Mouse (Mus musculus) cerebellum, adult 2 months (tissue): ENCODE data around the gene Fgd2. TPM values are rescaled to one million over a fixed set of nuclear protein-coding genes. Genes with fewer than 3 reads are reported as not detected.
"Not testable (repeated sequence)": the region's sequence is repeated elsewhere in the genome, so short reads cannot be mapped to it uniquely, and the experiment has no call there.

Experiments used
- DNase-seq, 2 experiments: peaks; one replicate each; pipeline ENCODE4 v3.0.0; 2021
- H3K27ac ChIP-seq: fragments of 200-500 bp; 2 replicates; pipeline ENCODE4 v1.5.1; 2012; ENCODE audit warnings: low read length, control low read depth, inconsistent platforms; ENCODE audit not compliant: insufficient read depth
- H3K27me3 ChIP-seq: fragments of 200-500 bp; 2 replicates; pipeline ENCODE4 v1.6.1; 2012; ENCODE audit warnings: inconsistent platforms, mild to moderate bottlenecking, low read length, moderate library complexity; ENCODE audit not compliant: control insufficient read depth, insufficient read depth
- H3K4me1 ChIP-seq: fragments of 200-500 bp; 2 replicates; pipeline ENCODE4 v1.6.1; 2011; ENCODE audit warnings: low read length; ENCODE audit not compliant: control insufficient read depth, insufficient read depth
- H3K4me3 ChIP-seq: fragments of 200-500 bp; replicated peaks from 2 replicates; pipeline ENCODE3; 2011; ENCODE audit warnings: mild to moderate bottlenecking, low read depth, low read length, control low read depth; ENCODE audit not compliant: insufficient read depth
- CTCF ChIP-seq: fragments of 200-500 bp; IDR thresholded peaks from 2 replicates; pipeline ENCODE4 v1.5.1; 2011; ENCODE audit warnings: low read depth, mild to moderate bottlenecking, control low read depth, low read length, moderate library complexity, borderline replicate concordance; ENCODE audit not compliant: insufficient read depth
- POLR2A ChIP-seq: fragments of 200-500 bp; IDR thresholded peaks from 2 replicates; pipeline ENCODE4 v1.6.1; 2011; ENCODE audit warnings: low read length, control low read depth, borderline replicate concordance; ENCODE audit not compliant: insufficient read depth
- WGBS: fragments of 180-500 bp; shearing (Covaris S2); methylation state at CpG from one replicate; pipeline ENCODE4 v1.1.7; 2018; 5-methylcytosine and 5-hydroxymethylcytosine counted together
- polyA plus RNA-seq: library from polyadenylated mRNA; depleted of rRNA; stranded (reverse); fragments of >200 nt; gene quantifications from 2 replicates; pipeline ENCODE4 v1.2.3, GENCODE M21; 2012

Fgd2 gene
- polyA plus RNA-seq, 1 experiment: 5.9 TPM

DNA sequence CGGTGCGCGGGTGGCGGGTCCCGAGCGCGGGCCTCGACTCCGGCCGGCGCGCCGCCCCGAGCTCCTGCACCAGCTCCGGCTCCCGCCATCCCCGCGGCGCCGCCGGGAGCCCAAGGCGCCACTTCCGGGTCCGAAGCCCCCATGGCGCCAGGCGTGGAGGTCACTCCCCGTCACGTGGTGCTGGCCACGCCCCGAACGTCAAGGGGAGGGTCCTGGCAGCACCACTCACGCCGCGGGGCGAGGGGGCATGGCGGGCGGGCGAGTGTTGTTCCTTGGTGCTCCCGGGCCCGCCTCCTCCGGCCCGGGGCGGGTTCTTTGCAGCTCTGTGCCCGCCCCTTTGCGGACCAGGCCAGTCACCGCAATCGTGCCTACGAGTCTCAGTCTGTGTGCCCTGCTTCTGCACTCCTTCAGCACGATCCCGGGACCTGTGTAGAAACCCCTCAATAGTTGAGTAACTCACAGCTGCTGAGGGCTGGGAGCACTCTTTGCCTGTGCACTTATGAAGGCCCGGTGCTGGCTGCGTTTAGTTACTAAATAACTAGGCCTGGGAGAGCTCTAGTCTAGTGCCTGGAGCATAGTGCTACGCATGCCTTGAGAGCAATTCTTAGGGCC is 13.0 kb upstream of the Fgd2 start, which contains the start of gene Mtch1:
Mtch1 (minus strand) TSS at position 290 of the 612 bp plus-strand sequence.
- under 1% methylated on average over 53 of the region's 53 CpGs for WGBS
- H3K4me3 ChIP-seq: peak within 1 kb of the TSS; percentile 91
- no peaks in the 10 kb centered on the region for H3K27me3 ChIP-seq
- peak; percentile 89; the same call in 1 of the 2 replicates for TF ChIP-seq POLR2A
- no peak for TF ChIP-seq CTCF
- DNase-seq: peak; percentile 97 to 98
- H3K4me1 ChIP-seq: peaks cover 7% of the 10 kb centered on the region
- peak within 1 kb of the TSS; percentile 53 for H3K27ac ChIP-seq

GRCm38 (mm10) chr17:29348996-29349395 is 11.7 kb upstream of the Fgd2 start:
- DNase-seq: peak in 1 of 2 experiments; percentile 64
- H3K4me1 ChIP-seq: peaks cover 7% of the 10 kb centered on the region
- 22% methylated on average over 2 of the region's 2 CpGs for WGBS
- no peak overlapping the region for H3K4me3 ChIP-seq
- no peak overlapping the region for H3K27ac ChIP-seq
- no peaks in the 10 kb centered on the region for H3K27me3 ChIP-seq
- TF ChIP-seq CTCF: no peak
- no peak for TF ChIP-seq POLR2A

DNA sequence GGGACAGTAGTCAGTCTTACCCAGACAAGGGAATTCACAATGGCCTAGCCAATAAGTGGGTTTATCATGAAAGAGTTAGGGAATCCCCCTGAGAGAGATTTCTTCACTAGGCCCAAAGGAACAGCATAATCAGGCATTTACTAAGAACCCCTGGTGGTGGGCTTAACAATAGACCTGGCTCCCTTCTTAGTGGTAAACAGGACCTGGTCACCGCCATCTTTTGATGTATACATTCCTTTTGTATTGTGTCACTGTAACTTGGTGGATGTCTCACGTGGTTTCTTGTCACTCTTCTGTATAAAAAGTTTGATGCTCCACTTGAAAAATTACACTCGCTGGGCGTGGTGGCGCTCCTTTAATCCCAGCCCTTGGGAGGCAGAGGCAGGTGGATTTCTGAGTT is 9.7 kb upstream of the Fgd2 start:
- not testable (repeated sequence) for H3K27ac ChIP-seq, H3K27me3 ChIP-seq, H3K4me3 ChIP-seq, H3K4me1 ChIP-seq, DNase-seq
- WGBS: 77% methylated on average over 5 of the region's 5 CpGs

DNA sequence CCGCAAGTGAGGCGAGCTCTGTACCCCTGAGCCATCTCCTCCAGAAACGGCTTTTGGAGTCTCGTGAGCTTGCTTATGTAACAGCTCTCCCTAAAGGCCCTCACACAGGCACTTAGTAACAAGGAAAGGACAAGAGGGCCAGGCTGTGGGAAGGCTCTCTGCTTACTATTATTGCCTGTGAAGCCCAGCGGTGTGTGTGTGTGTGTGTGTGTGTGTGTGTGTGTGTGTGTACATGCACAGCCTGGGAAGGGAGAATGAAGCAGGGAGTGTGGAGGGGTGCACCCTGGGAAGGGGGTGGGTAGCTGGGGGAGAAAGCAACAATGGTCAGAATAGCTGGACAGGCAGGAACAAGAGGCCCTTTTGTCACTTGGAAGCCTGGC is 5.3 kb upstream of the Fgd2 start:
- 49% methylated on average over 5 of the region's 5 CpGs for WGBS

GRCm38 (mm10) chr17:29355841-29356478 is 4.8 kb upstream of the Fgd2 start:
- 16% methylated on average over 17 of the region's 17 CpGs for WGBS
- Histone ChIP-seq H3K4me1 (peaks cover 17% of the 10 kb centered on the region), H3K27ac (peak overlapping the region; percentile 52; the same call in 1 of the 2 replicates), H3K4me3 (no peak overlapping the region), H3K27me3 (no peaks in the 10 kb centered on the region)
- DNase-seq: peak; percentile 44 to 52
- TF ChIP-seq POLR2A (no peak), CTCF (no peak)

More for the DNA sequence above, 5.3 kb upstream of the Fgd2 start:
- DNase-seq: no peak
- no peak overlapping the region for H3K4me3 ChIP-seq
- peak overlapping the region; percentile 25; the same call in 1 of the 2 replicates for H3K27ac ChIP-seq
- no peaks in the 10 kb centered on the region for H3K27me3 ChIP-seq
- TF ChIP-seq CTCF (no peak), POLR2A (no peak)
- H3K4me1 ChIP-seq: peaks cover 17% of the 10 kb centered on the region

DNA sequence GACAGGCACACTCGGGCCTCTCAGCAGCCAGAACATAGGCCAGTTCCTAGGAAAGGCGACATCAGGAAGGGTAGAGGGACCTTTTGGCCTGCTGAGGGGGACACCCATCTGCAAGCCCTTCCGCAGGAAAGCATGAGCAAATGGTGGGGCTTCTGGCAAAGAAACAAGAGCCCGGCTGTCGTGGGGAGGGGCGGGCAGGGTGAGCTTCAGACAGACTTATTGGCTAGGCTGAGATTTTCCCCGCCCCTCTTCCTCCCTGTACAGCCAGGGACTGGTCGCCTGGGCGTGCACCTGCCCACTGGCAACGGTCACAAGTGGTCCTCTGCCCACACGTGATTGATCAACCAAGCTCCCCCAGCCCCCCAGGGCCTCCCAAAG is 4.2 kb upstream of the Fgd2 start:
- Histone ChIP-seq H3K27me3 (no peaks in the 10 kb centered on the region), H3K27ac (peak overlapping the region; percentile 52; the same call in 1 of the 2 replicates), H3K4me3 (no peak overlapping the region), H3K4me1 (peaks cover 17% of the 10 kb centered on the region)
- 29% methylated on average over 11 of the region's 11 CpGs for WGBS
- no peak for TF ChIP-seq CTCF
- TF ChIP-seq POLR2A: no peak
- no peak for DNase-seq

DNA sequence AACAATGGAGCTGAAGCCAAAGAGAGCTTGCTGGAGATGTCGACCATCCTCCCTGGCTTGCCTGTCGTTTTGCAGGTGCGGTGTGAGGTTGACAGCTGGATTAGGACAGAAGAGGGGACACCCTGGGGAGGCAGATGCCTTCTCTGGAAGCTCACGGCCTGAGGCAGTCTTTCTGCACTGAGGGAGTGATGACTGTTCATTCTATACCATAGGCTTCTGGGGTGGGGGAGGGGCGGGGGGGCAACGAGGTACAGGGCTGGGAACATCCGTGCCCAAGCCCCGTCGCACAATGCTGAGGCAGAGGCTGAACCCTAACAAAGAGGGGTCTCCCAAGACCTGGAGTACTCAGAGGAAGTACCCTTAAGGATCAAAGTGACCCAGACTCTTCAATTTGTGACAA is 3.8 kb upstream of the Fgd2 start:
- DNase-seq: no peak
- no peaks in the 10 kb centered on the region for H3K27me3 ChIP-seq
- H3K27ac ChIP-seq: no peak overlapping the region
- H3K4me1 ChIP-seq: peaks cover 17% of the 10 kb centered on the region
- H3K4me3 ChIP-seq: no peak overlapping the region
- TF ChIP-seq POLR2A (no peak), CTCF (no peak)
- 43% methylated on average over 9 of the region's 9 CpGs for WGBS

GRCm38 (mm10) chr17:29358928-29359327 is 1.8 kb upstream of the Fgd2 start:
- TF ChIP-seq CTCF (no peak), POLR2A (no peak)
- Histone ChIP-seq H3K4me1 (peaks cover 17% of the 10 kb centered on the region), H3K27me3 (no peaks in the 10 kb centered on the region), H3K27ac (no peak overlapping the region), H3K4me3 (no peak overlapping the region)
- no peak for DNase-seq
- WGBS: 61% methylated on average over 3 of the region's 3 CpGs
